Mouse (Mus musculus) heart, postnatal 14 days (tissue): ENCODE results near the gene Ctnna2. TPM values are rescaled to one million over a fixed set of nuclear protein-coding genes. Genes with fewer than 3 reads are reported as not detected.

Experiments
- DNase-seq, 2 experiments: peaks; one replicate each; pipeline ENCODE4 v3.0.0; 2021 to 2022
- intact Hi-C: fragments of 180-260 bp; cut with DNase I; formaldehyde crosslinking; loops from one replicate; pipeline ENCODE4 v1.15.1; 2025
- total RNA-seq, 2 experiments: library from RNA; stranded (reverse); gene quantifications; 2 replicates each; pipeline ENCODE4 v1.2.3; 2021

Gene Ctnna2
- total RNA-seq, 2 experiments from 2014 or later, result 0.07 TPM; not detected in 1

DNA sequence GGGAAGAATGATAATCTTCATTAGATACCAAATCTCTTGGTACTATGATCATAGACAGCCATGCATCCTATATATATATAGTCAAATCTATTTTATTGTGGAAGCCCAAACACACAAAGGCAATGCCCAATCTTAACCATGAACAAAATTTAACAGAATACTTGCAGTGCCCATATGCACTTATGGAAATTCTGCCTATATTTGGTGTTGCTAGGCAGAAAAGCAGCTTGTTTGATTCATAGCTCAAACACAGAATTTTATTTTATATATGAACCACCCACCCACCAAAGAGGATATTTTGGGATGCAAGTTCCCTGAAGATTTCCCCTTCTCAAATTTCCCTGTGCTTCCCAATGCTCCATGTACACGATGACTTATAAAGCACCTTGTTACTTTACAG lies 655.2 kb downstream of the Ctnna2 start:
- DNase-seq, result no peak
- intact Hi-C loops, result no loop called here

- intact Hi-C loops, result no loop called here
- DNase-seq, result no peak
These were observed 672.7 kb downstream of the Ctnna2 start for GRCm38 (mm10) chr6:77306796-77307195.

DNA sequence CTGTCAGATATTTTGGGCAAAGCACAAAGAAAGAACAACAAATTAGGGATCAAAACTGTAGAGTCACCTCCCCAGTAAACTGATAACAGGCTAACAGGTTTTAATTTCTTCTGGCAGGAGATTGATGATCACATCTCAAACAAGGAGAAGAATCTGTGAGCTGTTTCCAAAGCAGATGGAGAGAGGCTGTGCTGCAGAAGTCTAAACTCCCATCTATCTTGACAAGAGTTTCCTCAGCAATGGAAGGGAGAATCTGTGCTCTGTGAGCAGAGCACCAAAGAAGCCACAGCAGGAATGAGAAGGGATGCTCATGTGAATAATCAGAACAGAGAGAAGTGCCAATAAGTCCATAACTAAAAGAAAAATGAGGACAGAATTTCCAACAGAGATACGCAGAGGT lies 678.2 kb downstream of the Ctnna2 start:
- intact Hi-C loops, result no loop called here
- no peak for DNase-seq

DNA sequence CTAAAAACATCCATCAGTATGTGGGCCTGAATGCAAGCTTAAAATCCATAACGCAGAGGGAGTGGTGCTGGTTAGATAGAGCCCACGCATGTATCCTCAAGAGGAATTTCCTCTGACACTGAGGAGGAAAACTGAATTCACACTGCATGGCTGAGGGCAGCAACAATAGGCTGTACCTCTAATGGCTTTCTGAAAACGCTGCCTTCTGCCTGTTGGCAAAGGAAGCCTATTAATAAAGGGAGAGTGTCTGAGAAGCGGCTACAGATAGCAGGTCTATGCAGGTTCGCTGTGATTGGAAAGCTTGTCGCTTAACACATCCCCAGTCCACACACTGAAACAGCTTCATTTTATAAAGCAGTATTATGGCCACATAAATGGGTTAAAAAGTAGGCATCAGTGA lies 688.1 kb downstream of the Ctnna2 start:
- intact Hi-C loops, result no loop called here

GRCm38 (mm10) chr6:77288402-77288801 lies 691.1 kb downstream of the Ctnna2 start:
- intact Hi-C loops, result no loop called here
- DNase-seq, result no peak

More for the DNA sequence above, 688.1 kb downstream of the Ctnna2 start:
- no peak for DNase-seq

DNA sequence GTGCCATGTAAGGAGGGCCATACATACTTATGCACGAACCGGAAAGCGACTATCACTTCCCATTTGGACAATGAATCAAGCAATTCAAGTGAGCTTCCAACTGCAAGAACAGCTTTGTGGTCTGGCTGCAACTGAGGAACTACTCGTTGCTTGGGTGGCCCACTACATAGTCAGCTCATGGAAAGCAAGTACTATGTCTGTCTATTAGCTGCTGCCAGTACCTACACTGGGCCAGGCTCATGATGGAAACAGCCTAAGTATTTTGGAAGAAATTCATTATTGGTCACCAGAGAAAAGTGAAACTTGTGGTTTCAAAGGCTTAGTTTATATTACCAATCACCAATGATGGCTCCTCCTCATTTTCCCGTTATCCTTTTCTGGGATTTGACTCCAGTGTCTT lies 693.2 kb downstream of the Ctnna2 start:
- intact Hi-C loops, result no loop called here

DNA sequence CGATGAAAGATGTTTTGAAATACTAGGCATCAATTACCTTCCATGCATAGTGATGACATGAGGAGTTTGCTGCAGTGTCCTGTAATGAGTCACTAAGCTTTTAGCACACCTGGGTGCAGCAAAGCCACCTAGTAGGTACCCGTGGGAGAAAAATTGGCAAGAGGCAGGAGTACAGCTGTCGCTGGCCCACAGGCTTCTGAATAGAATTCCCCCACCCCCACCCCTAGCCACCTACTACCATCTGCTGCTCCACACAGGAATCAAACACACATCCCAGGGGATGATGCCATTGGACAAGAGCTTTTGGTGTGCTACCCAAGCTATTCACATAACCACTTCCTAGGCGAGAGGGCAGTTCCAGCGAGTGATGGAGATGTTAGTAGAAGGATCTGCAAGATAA lies 700.7 kb downstream of the Ctnna2 start:
- intact Hi-C loops, result no loop called here
- DNase-seq, result no peak

More for the DNA sequence above, 693.2 kb downstream of the Ctnna2 start:
- DNase-seq, result no peak

DNA sequence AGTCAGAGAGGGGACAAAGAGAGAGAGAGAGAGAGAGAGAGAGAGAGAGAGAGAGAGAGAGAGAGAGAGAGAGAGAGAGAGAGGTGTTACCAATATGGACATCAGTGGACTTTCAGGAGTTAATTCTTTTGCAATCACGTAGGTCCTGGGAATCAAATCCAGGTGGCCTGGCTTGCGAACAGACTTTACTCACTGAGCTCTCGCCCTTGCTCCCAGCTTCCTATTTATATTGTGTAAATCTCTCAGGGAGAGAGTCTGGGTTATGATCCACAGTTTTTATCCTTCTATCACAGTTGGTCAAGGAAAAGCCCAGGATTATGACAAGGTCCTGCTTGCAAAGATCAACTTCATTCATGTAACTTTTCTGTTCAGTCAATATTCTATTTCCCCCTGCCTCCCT lies 714.3 kb downstream of the Ctnna2 start:
- intact Hi-C loops, result no loop called here
- DNase-seq, result no peak

GRCm38 (mm10) chr6:77257358-77258105 lies 722.0 kb downstream of the Ctnna2 start:
- DNase-seq, result peak in 1 of 2 experiments; percentile 13
- intact Hi-C loops, result loop anchor here (10.0 kb wide), 1 partner anchor 317 kb away; no protein-coding TSS in a partner anchor

GRCm38 (mm10) chr6:77256348-77256747 lies 723.2 kb downstream of the Ctnna2 start:
- intact Hi-C loops, result loop anchor here (10.0 kb wide), 1 partner anchor 318 kb away; no protein-coding TSS in a partner anchor
- no peak for DNase-seq

- no peak for DNase-seq
- intact Hi-C loops, result loop anchor here (10.0 kb wide), 1 partner anchor 321 kb away; no protein-coding TSS in a partner anchor
These were observed 726.0 kb downstream of the Ctnna2 start for GRCm38 (mm10) chr6:77253480-77253879.

- intact Hi-C loops, result no loop called here
- DNase-seq, result no peak
These were observed 735.8 kb downstream of the Ctnna2 start for GRCm38 (mm10) chr6:77243541-77244231.

DNA sequence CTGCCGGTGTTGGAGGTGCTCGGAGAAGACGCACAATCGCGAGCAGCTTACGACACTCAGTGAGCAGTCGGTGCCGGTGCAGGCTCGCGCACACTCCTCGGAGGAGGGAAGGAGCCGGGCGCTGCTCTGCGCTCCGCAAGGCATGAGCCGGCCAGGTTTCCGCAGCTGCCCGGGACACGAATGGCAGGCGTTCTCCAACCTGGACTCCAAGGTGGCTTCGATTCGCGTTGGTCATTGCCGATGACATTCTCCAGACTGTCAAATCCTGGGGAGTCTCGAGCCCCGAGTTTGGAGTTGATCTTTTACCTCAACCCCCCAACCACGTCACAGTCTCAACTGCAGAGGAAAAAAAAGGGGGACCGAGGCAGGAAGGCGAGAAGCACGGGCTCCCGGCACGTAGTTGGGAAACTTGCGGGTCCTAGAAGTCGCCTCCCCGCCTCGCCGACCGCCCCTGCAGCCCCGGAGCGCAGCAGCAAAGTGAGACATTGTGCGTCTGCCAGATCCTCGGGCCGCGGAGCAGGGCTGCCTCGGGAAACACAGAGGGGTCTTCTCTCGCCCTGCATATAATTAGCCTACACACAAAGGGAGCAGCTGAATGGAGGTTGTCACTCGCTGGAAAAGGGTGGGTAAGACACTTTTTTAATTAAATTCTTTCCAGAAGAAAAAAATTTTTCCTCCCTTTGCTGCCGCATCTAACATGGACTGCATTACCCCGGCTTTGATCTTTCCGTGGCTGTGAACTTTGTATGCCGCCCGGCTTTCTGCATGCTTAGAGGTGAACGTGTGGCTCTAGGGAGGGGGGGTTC lies 736.7 kb downstream of the Ctnna2 start, which contains the start of gene Lrrtm1:
Gene Lrrtm1, plus strand, starts transcription at position 89 of the 806 bp plus-strand sequence.
- peak; percentile 8 to 14 for DNase-seq
- intact Hi-C loops, result no loop called here

- DNase-seq, result no peak
These were observed 739.1 kb downstream of the Ctnna2 start for GRCm38 (mm10) chr6:77240426-77240825.

DNA sequence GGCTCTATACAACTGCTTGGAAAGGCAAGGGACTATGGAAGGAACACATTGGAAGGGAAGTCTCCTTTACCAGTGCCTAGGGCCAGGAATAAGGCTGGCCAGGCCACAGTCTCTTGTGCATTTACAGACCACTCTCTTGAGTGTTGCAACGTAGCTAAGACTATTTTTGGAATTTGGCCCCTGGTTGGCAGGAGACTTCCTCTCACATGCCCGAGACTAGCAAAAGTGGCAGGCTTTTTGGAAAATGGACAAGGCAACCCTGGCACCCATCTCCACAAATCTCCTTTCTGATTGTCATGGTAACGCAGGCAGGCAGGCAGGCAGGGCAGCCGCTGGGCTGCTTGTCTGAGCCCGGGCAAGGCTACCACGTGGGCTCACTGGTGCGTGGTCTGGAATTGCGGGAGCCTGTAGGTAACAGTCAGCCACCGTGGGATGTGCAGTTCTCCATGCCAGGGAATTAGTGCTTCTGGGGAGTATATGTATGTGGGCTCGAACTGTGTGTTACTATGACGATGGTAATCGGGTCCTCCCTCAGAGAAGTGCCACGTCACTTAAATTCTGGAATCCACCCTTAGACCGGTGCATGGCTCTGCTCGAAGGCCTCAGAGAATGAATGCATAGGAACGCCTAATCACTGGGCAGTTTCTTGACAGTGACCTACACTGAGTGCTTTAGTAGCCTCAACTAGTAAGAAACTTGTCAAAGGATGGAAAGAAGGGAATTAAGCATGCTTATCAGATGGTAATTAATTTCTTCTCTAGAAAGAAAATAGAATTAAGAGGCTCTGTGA lies 756.5 kb downstream of the Ctnna2 start:
- intact Hi-C loops, result no loop called here
- DNase-seq, result no peak

More at GRCm38 (mm10) chr6:77240426-77240825, 739.1 kb downstream of the Ctnna2 start:
- intact Hi-C loops, result no loop called here

GRCm38 (mm10) chr6:77220776-77221175 lies 758.7 kb downstream of the Ctnna2 start:
- intact Hi-C loops, result no loop called here
- DNase-seq, result no peak

DNA sequence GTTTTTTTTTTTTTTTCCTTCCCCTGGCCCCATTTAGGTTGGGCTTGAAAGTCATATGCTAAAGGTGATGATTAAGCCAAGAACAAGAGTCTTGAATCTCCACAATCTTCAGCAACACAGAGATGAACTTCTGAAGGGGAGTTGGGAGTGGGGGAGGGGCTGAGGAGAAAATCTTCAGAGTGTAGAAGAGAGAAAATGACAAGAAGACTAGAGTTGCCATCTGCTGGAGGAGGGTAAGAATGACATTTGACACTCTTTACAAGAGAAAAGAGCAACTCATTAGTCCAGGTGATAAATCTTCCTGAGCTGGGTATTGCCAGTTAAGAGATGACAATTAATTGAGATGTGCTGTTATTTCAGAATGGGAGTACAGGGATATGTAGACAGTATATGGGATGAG lies 760.6 kb downstream of the Ctnna2 start:
- peak in 1 of 2 experiments; percentile 3 for DNase-seq
- intact Hi-C loops, result no loop called here

- intact Hi-C loops, result no loop called here
- DNase-seq, result no peak
These were observed 764.2 kb downstream of the Ctnna2 start for GRCm38 (mm10) chr6:77215322-77215721.

DNA sequence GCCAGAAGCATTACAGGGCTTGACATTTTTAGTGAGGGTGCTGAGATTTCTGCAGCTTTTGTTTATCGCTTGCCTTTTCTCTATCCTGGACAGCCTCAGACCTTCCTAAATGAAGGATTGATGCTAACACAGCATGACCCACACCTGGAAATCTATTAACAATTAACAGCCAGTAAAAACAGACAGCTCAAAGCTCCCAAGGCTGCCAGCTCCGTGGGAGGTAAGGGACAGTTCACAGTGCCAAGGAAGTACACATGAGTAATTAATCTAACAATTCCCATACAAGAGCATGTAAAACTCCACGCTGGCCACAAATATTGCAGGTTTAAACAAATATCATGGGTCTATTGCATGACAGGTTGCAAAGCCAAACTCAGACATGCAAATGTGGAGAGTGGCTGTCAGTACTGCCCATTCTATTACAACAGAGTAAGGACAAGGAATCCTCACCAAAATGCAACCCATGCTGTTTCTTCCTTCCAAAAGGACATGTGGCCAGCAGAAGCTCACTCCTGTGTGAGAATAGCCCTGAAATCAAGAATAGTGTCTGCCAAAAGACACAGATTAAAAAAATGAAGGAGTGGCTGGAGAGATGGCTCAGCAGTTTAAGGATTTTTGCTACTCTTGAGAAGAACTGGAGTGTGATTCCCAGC lies 765.6 kb downstream of the Ctnna2 start:
- DNase-seq, result no peak
- intact Hi-C loops, result no loop called here
